Mouse (Mus musculus) layer of hippocampus, adult 18-20 months (tissue): Measurements from ENCODE around the gene Ranbp3l. TPM values are rescaled to one million over a fixed set of nuclear protein-coding genes. Genes with fewer than 3 reads are reported as not detected.
A peak's percentile ranks its signal among the peaks of the same experiment; 100 is the strongest.

Experiments
- DNase-seq, 2 experiments: peaks; one replicate each; pipeline ENCODE4 v3.0.0; 2022; ENCODE audit warnings: low spot score in 2 of 2
- total RNA-seq, 2 experiments: library from RNA; stranded (reverse); gene quantifications; 2 replicates each; pipeline ENCODE4 v1.2.3; 2021

The Ranbp3l gene
- total RNA-seq, 2 experiments from 2014 or later = 8.0 to 8.5 TPM

DNA sequence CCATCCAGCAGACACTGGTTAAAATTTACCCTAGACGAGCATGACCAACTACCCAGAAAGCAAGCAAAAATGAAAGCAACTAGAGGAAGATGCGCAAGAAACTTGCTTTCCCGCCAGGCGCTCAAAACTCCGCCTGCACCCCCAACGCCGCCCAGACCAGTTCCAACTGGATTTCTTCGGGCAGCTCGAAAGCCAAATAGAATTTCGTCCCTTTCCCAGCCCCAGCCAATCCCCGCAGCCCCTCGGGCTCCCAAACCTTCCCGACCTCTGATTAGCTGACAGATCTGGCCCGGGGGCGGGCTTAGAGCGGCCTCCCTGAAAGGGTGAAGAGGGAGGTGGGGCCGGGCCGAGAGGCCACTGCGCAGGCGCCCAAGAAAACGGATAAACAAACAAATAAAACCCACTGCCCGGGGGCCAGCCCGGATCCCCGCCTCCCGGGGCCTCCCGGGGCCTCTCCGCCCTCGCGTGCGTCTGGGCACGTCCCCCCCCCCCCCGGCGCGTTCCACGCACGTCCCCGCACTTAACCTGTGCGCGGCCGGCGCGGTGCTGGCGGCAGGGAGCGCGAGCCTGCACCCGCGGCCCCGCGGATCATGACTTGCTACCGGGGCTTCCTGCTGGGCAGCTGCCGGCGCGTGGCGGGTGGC lies 103.3 kb downstream of the Ranbp3l start, which contains the start of gene Nadk2:
Gene Nadk2, plus strand, starts transcription at position 349 of the 644 bp plus-strand sequence.
- DNase-seq = peak; percentile 97 to 98

- peak in 1 of 2 experiments; percentile 39 for DNase-seq
Observed at GRCm38 (mm10) chr15:9071556-9072544, 104.1 kb downstream of the Ranbp3l start.

DNA sequence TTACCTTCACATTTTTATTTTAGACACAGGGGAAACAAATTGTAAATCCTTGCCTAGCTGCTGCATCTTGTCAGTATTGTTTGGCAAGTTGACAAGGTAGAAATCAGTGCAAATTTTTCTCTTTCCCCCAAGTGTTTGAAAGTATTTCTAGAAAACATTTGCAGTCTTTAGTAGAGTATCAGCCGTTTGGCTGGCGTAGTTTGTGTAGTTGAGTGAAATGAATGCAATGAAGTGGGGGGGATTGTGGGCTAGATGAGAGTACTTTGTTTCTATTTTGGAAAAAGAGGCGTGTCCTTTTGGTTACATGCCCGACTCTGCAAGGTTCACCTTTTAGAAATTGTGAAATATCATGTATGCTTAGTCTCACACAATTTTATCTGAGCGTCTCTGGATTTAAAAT lies 104.9 kb downstream of the Ranbp3l start:
- DNase-seq = no peak

- no peak for DNase-seq
Observed at GRCm38 (mm10) chr15:9073067-9073608, 105.4 kb downstream of the Ranbp3l start.

DNA sequence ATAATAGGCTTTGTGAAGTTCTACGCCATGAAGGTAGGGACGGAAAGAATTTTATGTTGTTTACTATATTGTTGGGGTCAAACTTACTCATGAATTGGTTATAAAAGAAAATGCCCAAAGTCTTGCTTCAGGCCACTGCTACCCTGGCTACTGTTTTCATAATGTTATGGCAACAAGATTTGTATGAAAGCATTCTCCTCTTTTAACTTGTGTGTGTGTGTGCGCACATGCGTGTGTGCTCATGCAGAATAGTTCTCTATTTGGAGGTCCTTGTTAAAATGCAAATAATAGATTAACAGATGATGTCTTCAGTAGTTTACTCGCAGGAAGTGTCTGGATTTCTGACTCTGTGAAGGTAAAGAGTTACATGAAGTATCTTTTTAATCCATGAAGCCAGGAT lies 105.9 kb downstream of the Ranbp3l start:
- DNase-seq = no peak

GRCm38 (mm10) chr15:9074139-9074538 lies 106.4 kb downstream of the Ranbp3l start:
- no peak for DNase-seq

DNA sequence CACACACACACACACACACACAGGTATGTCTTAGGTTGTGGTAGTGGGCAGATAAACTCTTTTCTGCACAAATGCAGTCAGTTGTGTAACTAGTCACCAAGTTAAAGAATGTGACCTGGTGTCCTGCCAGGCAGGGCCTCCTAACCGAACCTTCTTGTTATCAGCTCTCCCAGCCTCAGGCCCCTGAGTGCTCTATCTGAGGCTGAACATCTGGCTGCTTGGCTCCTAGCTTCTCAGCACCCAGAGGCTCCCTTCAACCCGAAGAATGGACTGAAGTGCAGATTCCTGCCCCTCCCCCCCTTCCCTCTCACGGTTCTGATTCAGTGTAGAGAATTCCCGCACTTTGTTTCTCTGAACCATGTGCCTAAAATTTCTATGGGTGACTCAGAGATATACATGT lies 106.9 kb downstream of the Ranbp3l start:
- no peak for DNase-seq

- DNase-seq = no peak
Observed at GRCm38 (mm10) chr15:9075608-9076200, 108.0 kb downstream of the Ranbp3l start.

DNA sequence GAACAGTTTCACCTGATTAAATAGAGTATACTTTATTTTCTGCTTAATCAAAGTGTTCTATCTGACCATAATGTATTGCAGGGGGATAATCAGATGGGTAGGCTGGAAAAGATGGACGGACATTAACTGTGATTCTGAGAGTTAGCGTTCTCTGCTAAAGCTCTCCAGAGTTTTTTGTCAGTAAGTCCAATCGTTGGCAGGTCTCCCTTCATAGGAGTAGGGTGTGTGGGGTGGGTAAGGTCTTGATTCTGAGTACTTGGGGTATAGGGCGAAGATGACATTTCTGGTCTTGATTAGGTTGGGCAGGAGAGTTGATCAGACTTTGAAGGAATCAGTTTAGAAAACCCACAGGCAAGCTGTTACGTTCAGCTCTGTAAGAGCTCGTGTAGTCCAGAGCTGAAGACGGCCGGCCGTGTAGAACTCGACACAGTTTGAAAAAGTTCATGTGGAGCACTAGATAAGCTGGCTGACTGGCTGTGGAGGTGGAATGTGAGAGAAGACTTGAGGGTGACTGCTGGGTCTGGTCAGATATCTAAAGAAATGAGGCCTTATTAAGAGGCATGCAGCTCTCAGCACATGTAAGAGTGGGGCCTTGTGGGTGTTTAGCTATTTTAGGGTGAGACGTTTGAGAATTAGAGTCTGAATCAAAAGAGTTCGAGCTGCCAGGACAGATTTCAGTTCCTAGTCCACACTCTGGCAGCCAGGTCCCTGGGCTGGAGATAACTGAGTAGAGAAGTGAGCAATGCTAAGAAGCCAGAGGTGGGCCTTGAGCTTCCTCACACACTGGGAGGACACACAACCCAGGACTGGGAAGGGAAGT lies 110.9 kb downstream of the Ranbp3l start:
- DNase-seq = no peak

DNA sequence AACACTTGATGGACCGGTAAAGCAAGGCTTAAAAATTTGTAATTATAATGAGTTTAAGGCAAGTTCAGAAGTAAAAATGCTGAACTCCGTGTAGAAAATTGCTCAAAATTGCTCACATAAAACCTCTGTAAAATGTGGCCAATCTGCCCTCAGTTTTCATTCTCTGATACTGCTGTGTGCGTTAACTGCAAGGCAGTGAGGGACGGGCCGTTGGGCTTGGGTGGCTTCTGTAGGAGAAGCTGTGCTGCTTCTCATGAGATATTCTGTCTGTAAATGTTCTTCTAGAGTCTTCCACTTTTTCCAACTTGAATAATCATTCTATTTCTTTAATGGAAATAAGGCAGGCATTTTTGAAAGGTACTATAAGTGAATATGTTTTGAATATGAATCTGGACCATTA lies 111.9 kb downstream of the Ranbp3l start:
- no peak for DNase-seq

GRCm38 (mm10) chr15:9080206-9080605 lies 112.5 kb downstream of the Ranbp3l start:
- DNase-seq = no peak

DNA sequence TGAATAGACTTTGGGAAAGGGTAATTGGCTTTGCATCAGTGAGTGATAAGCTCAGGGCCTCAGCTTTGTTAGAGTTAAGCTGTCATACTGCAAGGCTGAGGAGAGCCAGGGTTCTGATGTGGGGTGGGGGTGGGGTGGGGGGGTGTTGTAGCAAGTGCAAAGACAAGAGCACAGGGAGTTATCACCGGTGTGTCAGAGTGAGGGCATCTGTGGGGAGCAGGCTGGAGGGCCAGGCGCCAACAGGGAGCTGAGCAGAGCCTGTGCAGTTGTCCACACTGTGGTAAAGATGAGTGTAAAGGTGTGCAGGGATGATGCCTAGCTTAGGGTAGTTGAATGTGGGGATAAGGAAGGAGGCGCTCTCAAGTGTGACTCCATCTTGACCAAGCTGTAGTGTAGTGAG lies 113.5 kb downstream of the Ranbp3l start:
- no peak for DNase-seq

DNA sequence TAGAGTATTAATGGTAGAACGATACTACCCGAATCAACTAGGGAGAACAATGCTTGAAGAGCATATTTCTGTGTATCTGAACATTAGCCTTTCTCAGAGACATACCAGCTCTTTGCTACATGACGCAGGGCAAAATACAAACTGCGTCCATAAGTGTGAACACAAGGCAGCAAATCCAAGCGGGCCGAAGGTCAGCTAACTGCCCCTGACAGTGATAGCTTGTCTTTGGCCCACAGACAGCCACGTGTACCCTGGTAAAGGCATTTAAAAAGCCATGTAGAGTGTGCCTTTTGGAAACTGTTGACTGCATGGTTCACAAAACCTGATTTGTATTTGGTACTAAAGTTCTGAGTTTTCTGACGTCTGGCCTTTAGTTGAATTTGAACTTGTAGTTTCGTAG lies 115.0 kb downstream of the Ranbp3l start:
- DNase-seq = no peak

- DNase-seq = no peak
Observed at GRCm38 (mm10) chr15:9086813-9087212, 119.1 kb downstream of the Ranbp3l start.

GRCm38 (mm10) chr15:9087421-9087820 lies 119.7 kb downstream of the Ranbp3l start:
- no peak for DNase-seq

DNA sequence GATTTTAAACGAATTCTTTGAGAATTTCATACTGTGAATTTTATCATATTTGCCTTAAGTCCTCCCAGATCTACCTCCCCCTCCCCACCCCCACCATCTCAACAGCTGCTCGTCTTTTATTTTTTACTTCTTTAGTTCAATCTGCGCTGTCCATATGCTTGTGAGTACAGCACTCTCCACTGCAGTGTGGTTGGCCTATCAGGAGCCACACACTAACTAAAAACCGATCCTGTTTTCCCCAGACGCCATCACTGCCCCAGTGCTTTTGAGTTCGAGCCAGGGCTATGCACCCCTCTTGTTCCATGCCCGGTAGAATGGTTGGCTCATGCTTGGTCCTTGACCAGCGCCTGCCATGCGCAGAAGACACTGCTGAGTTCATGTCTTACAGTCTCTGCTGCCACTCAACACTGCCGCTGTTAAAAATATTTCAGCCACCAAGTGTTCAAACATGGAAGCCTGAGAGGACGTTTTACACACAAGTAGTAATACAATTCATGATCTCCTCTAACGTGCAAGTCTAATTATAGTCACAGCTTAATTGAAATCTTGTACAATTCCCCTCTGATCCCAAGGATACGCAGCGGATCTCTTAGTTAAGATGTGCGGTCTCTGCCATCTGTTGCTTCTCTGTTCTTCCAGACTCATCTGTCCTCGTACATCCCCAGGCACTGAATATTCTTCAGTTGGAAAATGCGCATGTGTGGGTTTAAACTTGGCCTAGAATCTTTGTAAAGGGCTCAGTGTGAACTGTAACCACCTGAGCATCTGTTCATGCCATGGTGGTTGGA lies 120.3 kb downstream of the Ranbp3l start:
- peak in 1 of 2 experiments; percentile 36 for DNase-seq

DNA sequence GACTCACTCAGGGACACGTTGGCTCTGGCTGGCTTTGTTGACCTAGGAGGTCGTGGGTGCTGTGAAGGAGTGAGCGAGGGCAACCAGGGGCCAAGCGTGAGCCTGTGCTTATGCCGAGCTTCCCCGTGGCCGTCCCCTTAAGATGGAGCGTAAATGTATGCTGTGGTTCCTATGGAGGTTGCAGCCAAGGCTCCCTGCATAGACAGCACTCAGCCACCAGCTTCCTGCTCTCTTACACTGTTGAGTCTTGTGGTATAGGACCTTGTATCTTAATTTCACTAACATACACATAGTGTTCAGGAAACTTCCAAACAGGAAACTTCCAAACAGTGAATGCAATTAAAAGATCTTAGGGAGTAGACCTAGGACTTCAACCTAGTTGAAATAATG lies 120.9 kb downstream of the Ranbp3l start:
- no peak for DNase-seq

- no peak for DNase-seq
Observed at GRCm38 (mm10) chr15:9089136-9089720, 121.5 kb downstream of the Ranbp3l start.

GRCm38 (mm10) chr15:9090662-9091061 lies 122.9 kb downstream of the Ranbp3l start:
- DNase-seq = no peak
